Mouse (Mus musculus) C2C12 (cell line): ENCODE results near the gene Mms19.

Experiments
- CEBPB ChIP-seq: IDR thresholded peaks from one replicate; pipeline ENCODE4 v1.6.1; 2011; ENCODE audit warnings: low read depth, mild to moderate bottlenecking, control low read depth, moderate library complexity
- CTCF ChIP-seq: IDR thresholded peaks from one replicate; pipeline ENCODE4 v1.5.1; 2011; ENCODE audit not compliant: control insufficient read depth, insufficient read depth, insufficient read length
- FOSL1 ChIP-seq: IDR thresholded peaks from one replicate; pipeline ENCODE4 v1.8.0; 2011; ENCODE audit warnings: mild to moderate bottlenecking, low read length; ENCODE audit not compliant: poor library complexity, insufficient read depth, severe bottlenecking
- MAX ChIP-seq: IDR thresholded peaks from one replicate; pipeline ENCODE4 v1.6.1; 2011; ENCODE audit warnings: mild to moderate bottlenecking, control low read depth
- MYOD1 ChIP-seq: IDR thresholded peaks from one replicate; pipeline ENCODE4 v1.6.1; 2011; ENCODE audit warnings: low read depth; ENCODE audit not compliant: control insufficient read depth, insufficient read length
- MYOG ChIP-seq: IDR thresholded peaks from one replicate; pipeline ENCODE4 v1.6.1; 2011; ENCODE audit not compliant: control insufficient read depth, insufficient read length; ENCODE audit errors: extremely low read depth
- USF1 ChIP-seq: IDR thresholded peaks from one replicate; pipeline ENCODE4 v1.6.1; 2011; ENCODE audit warnings: low read depth, mild to moderate bottlenecking, control low read depth, moderate library complexity

- TF ChIP-seq CTCF (no peak), MAX (no peak), CEBPB (no peak), MYOG (no peak), FOSL1 (no peak), USF1 (no peak), MYOD1 (no peak)
Measured at GRCm38 (mm10) chr19:41999688-42000283, 18.8 kb upstream of the Mms19 start.
